Mouse (Mus musculus) MEL (cell line): ENCODE measurements around the gene Tmem266. TPM values are rescaled to one million over a fixed set of nuclear protein-coding genes. Genes with fewer than 3 reads are reported as not detected.
A peak's percentile ranks its signal among the peaks of the same experiment; 100 is the strongest.

Experiments used
- DNase-seq: peaks from one replicate; pipeline ENCODE4 v3.0.0; 2011; ENCODE audit warnings: low read depth, low spot score
- H3K27ac ChIP-seq: 2 replicates; pipeline ENCODE4 v1.5.1; 2012; ENCODE audit warnings: low read depth, mild to moderate bottlenecking, control low read depth, low read length, moderate library complexity; ENCODE audit not compliant: control insufficient read depth
- H3K27me3 ChIP-seq, 2 experiments: fragments of 150-350 bp in 1 of 2; sonication (generic) in 1 of 2; 2 replicates each; pipeline ENCODE4 v1.6.1; 2012; ENCODE audit warnings: low read length in 2 of 2, mild to moderate bottlenecking in 2 of 2, improper control_type of control experiment in 1 of 2, moderate library complexity in 1 of 2; ENCODE audit not compliant: insufficient read depth in 2 of 2, control insufficient read depth in 1 of 2
- H3K36me3 ChIP-seq, 2 experiments: 2 replicates each; pipeline ENCODE4 v1.6.1; 2012 to 2014; ENCODE audit warnings: low read length in 2 of 2, improper control_type of control experiment in 1 of 2, inconsistent platforms in 1 of 2, mild to moderate bottlenecking in 1 of 2; ENCODE audit not compliant: insufficient read depth in 2 of 2, control insufficient read depth in 1 of 2
- H3K4me1 ChIP-seq, 2 experiments: fragments of 150-350 bp in 1 of 2; sonication (generic) in 1 of 2; 2 replicates each; pipeline ENCODE4 v1.6.1; 2012; ENCODE audit warnings: low read length in 2 of 2, improper control_type of control experiment in 1 of 2, mild to moderate bottlenecking in 1 of 2; ENCODE audit not compliant: insufficient read depth in 2 of 2, control insufficient read depth in 1 of 2
- H3K4me3 ChIP-seq, 2 experiments: fragments of 150-350 bp in 1 of 2; sonication (generic) in 1 of 2; 2 replicates each; pipeline ENCODE4 v1.5.1; 2012; ENCODE audit warnings: low read depth in 2 of 2, low read length in 2 of 2, mild to moderate bottlenecking in 2 of 2, moderate library complexity in 2 of 2, control low read depth in 1 of 2, improper control_type of control experiment in 1 of 2; ENCODE audit not compliant: control insufficient read depth in 1 of 2, insufficient read depth in 1 of 2
- H3K79me2 ChIP-seq: 2 replicates; pipeline ENCODE4 v1.6.1; 2012; ENCODE audit warnings: mild to moderate bottlenecking, low read length, moderate library complexity; ENCODE audit not compliant: control insufficient read depth, poor library complexity, insufficient read depth
- H3K9ac ChIP-seq: 2 replicates; pipeline ENCODE4 v1.6.1; 2012; ENCODE audit warnings: low read depth, mild to moderate bottlenecking, control low read depth, low read length, moderate library complexity; ENCODE audit not compliant: control insufficient read depth, poor library complexity, severe bottlenecking
- H3K9me3 ChIP-seq: fragments of 150-350 bp; sonication (generic); replicated peaks from 2 replicates; pipeline ENCODE4 v1.6.1; 2012; ENCODE audit warnings: mild to moderate bottlenecking, low read length, improper control_type of control experiment, moderate library complexity; ENCODE audit not compliant: insufficient read depth
- CHD1 ChIP-seq: IDR thresholded peaks from 2 replicates; pipeline ENCODE4 v1.6.1; 2012; ENCODE audit warnings: low read depth, mild to moderate bottlenecking, inconsistent platforms, low read length, improper control_type of control experiment
- CTCF ChIP-seq, 3 experiments: IDR thresholded peaks in 2 of 3; conservative IDR thresholded peaks in 1 of 3; 2 replicates each; pipeline ENCODE4 v1.5.1; 2011 to 2012; ENCODE audit warnings: low read length in 3 of 3, low read depth in 2 of 3, mild to moderate bottlenecking in 2 of 3, improper control_type of control experiment in 1 of 3, inconsistent platforms in 1 of 3, mixed read lengths in 1 of 3, moderate library complexity in 1 of 3; ENCODE audit not compliant: control insufficient read depth in 1 of 3, insufficient read depth in 1 of 3, poor library complexity in 1 of 3, severe bottlenecking in 1 of 3
- E2F4 ChIP-seq: IDR thresholded peaks from 2 replicates; pipeline ENCODE4 v1.6.1; 2011; ENCODE audit warnings: low read depth, low read length, improper control_type of control experiment, borderline replicate concordance
- ETS1 ChIP-seq: IDR thresholded peaks from 2 replicates; pipeline ENCODE4 v1.6.1; 2012; ENCODE audit warnings: low read depth, mild to moderate bottlenecking, inconsistent platforms, low read length, improper control_type of control experiment, moderate library complexity
- KAT2A ChIP-seq: conservative IDR thresholded peaks from 2 replicates; pipeline ENCODE4 v1.6.1; 2012; ENCODE audit warnings: low read depth, low read length, improper control_type of control experiment, inconsistent platforms
- MAFK ChIP-seq: IDR thresholded peaks from 2 replicates; pipeline ENCODE4 v1.6.1; 2011; ENCODE audit warnings: low read depth, mild to moderate bottlenecking, low read length, improper control_type of control experiment, borderline replicate concordance
- MYC ChIP-seq: IDR thresholded peaks from 2 replicates; pipeline ENCODE4 v1.6.1; 2011; ENCODE audit warnings: low read depth, mild to moderate bottlenecking, low read length, improper control_type of control experiment, moderate library complexity
- NELFE ChIP-seq: IDR thresholded peaks from 2 replicates; pipeline ENCODE4 v1.6.1; 2011; ENCODE audit warnings: low read depth, low read length, improper control_type of control experiment
- NRF1 ChIP-seq: IDR thresholded peaks from 2 replicates; pipeline ENCODE4 v1.6.1; 2014; ENCODE audit warnings: low read depth, mild to moderate bottlenecking, inconsistent platforms, low read length, improper control_type of control experiment, moderate library complexity; ENCODE audit not compliant: poor library complexity, insufficient read depth, severe bottlenecking
- RAD21 ChIP-seq: IDR thresholded peaks from 2 replicates; pipeline ENCODE4 v1.6.1; 2011; ENCODE audit warnings: mild to moderate bottlenecking, low read depth, low read length, improper control_type of control experiment
- SIN3A ChIP-seq: IDR thresholded peaks from 2 replicates; pipeline ENCODE4 v1.6.1; 2012; ENCODE audit warnings: low read length, improper control_type of control experiment, inconsistent platforms
- SMC3 ChIP-seq: IDR thresholded peaks from 2 replicates; pipeline ENCODE4 v1.6.1; 2011; ENCODE audit warnings: low read depth, low read length, improper control_type of control experiment
- TAL1 ChIP-seq: IDR thresholded peaks from 2 replicates; pipeline ENCODE4 v1.6.1; 2012; ENCODE audit warnings: mild to moderate bottlenecking, inconsistent platforms, low read length, moderate library complexity, mixed read lengths
- TBP ChIP-seq: IDR thresholded peaks from 2 replicates; pipeline ENCODE4 v1.8.0; 2011; ENCODE audit warnings: low read depth, low read length, improper control_type of control experiment
- USF1 ChIP-seq: IDR thresholded peaks from 2 replicates; pipeline ENCODE4 v1.6.1; 2014; ENCODE audit warnings: low read depth, mild to moderate bottlenecking, inconsistent platforms, low read length, improper control_type of control experiment, moderate library complexity
- USF2 ChIP-seq, 2 experiments: IDR thresholded peaks; 2 replicates each; pipeline ENCODE4 v1.6.1; 2011 to 2012; ENCODE audit warnings: improper control_type of control experiment in 2 of 2, low read length in 2 of 2, borderline replicate concordance in 1 of 2, inconsistent platforms in 1 of 2, low read depth in 1 of 2, mild to moderate bottlenecking in 1 of 2; ENCODE audit not compliant: insufficient read depth in 1 of 2
- ZC3H11A ChIP-seq: IDR thresholded peaks from 2 replicates; pipeline ENCODE4 v1.6.1; 2012; ENCODE audit warnings: low read depth, mild to moderate bottlenecking, inconsistent platforms, low read length, improper control_type of control experiment
- polyA plus RNA-seq, 2 experiments: library from polyadenylated mRNA; stranded (reverse) in 1 of 2; unstranded in 1 of 2; fragments of >175 nt in 1 of 2; fragments of >200 nt in 1 of 2; gene quantifications; 2 replicates each; pipeline versions ENCODE4 v1.2.1 to v1.2.4; 2012; ENCODE audit warnings: low replicate concordance in 2 of 2, low read depth in 1 of 2; ENCODE audit not compliant: insufficient read length in 2 of 2, insufficient read depth in 1 of 2, missing spikeins in 1 of 2
- total RNA-seq: library from RNA; depleted of rRNA; stranded (reverse); fragments of 300-350 nt; gene quantifications from 2 replicates; pipeline ENCODE4 v1.2.3, GENCODE M21; 2012

Tmem266 gene
- total and polyA plus RNA-seq, 3 experiments = not detected

DNA sequence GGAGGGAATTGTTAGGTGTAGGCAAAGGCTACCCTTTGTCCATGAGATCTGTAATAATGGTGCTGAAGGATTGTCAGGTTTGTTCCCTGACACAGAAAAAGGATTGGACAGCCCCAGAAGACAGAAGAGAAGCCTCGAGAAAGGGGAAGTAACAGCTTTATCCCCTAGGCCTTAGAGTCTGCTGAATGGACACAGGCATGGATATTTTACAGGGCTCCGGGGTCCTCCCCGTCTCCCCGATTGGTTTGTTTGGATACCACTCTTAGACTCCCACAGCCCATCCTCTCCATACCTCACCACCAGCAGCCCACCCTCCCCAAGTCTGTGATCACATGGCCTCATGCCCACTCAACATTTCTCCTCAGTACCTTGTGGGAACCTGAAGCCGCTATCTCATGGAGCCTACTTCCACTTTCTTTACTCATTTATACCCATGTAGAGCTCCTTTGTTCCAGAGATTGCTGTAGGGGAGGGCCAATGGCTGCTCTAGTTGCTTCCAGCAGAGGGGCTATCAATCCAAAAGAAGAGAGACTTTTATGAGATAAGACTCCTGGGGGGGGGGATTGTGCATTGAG is 112.6 kb downstream of the Tmem266 start:
- peaks cover 0 to 4% of the 10 kb centered on the region in 2 experiments; a peak in 1 of 4 replicates for H3K4me1 ChIP-seq
- no peak overlapping the region for H3K27ac ChIP-seq
- H3K79me2 ChIP-seq = no peaks in the 10 kb centered on the region
- peak overlapping the region; percentile 38; the same call in 1 of the 2 replicates for H3K9ac ChIP-seq
- H3K36me3 ChIP-seq = no peaks in the 10 kb centered on the region
- H3K9me3 ChIP-seq = no peaks in the 10 kb centered on the region
- DNase-seq = peak; percentile 59
- no peaks in the 10 kb centered on the region for H3K27me3 ChIP-seq
- peak overlapping the region; percentile 26 to 31; a peak in 3 of 4 replicates for H3K4me3 ChIP-seq
- TF ChIP-seq USF1 (peak; percentile 42; the same call in 1 of the 2 replicates), TBP (no peak)
- TF ChIP-seq, all 39 proteins: peak for 1

DNA sequence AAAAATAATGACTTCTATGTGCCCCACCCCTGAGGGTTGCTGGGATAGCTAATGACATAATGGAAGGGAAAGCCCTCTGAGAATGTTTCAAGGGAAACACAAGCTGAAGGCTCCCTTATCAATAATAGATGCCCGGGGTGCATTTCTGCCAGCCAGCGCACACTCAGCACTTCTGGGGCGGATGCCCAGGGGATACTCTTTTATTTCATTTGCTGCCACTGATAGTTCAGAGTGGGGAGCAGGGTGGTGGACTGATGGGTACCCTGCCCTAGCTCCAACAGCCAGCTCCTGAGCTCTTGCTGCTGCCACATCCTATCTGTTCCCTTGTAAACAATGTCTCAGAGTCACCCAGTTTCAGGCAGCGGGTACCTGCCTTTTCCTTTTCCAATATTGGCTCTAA is 120.8 kb downstream of the Tmem266 start:
- H3K27ac ChIP-seq = no peak overlapping the region
- H3K9me3 ChIP-seq = no peaks in the 10 kb centered on the region
- no peaks in the 10 kb centered on the region for H3K4me1 ChIP-seq
- TF ChIP-seq CTCF (IDR thresholded peaks at IDR 0.05 in 2 of 3, conservative IDR thresholded peaks at IDR 0.05 in 1 of 3; ENCODE audit: control insufficient read depth in 1 of 3, insufficient read depth in 1 of 3, low read depth in 2 of 3, low read length in 3 of 3, poor library complexity in 1 of 3, severe bottlenecking in 1 of 3) (no peak), ETS1 (no peak), CHD1 (no peak), KAT2A (no peak)
- H3K36me3 ChIP-seq = no peaks in the 10 kb centered on the region
- H3K9ac ChIP-seq = no peak overlapping the region
- H3K27me3 ChIP-seq = no peaks in the 10 kb centered on the region
- H3K79me2 ChIP-seq = no peaks in the 10 kb centered on the region
- H3K4me3 ChIP-seq = no peak overlapping the region
- DNase-seq = no peak

- no peaks in the 10 kb centered on the region for H3K9me3 ChIP-seq
- TF ChIP-seq NELFE (no peak), CTCF (IDR thresholded peaks at IDR 0.05 in 2 of 3, conservative IDR thresholded peaks at IDR 0.05 in 1 of 3; ENCODE audit: control insufficient read depth in 1 of 3, insufficient read depth in 1 of 3, low read depth in 2 of 3, low read length in 3 of 3, poor library complexity in 1 of 3, severe bottlenecking in 1 of 3) (no peak), RAD21 (no peak), TBP (no peak), USF2 (IDR thresholded peaks at IDR 0.05; ENCODE audit: borderline replicate concordance in 1 of 2, insufficient read depth in 1 of 2, low read depth in 1 of 2, low read length in 2 of 2) (no peak), TAL1 (no peak), SMC3 (no peak), NRF1 (no peak), KAT2A (no peak), MYC (no peak), ZC3H11A (no peak), CHD1 (no peak), MAFK (no peak), E2F4 (no peak), SIN3A (no peak), ETS1 (no peak)
- TF ChIP-seq, all 39 proteins: peak for 0
- DNase-seq = no peak
- no peak overlapping the region for H3K4me3 ChIP-seq
- no peaks in the 10 kb centered on the region for H3K79me2 ChIP-seq
- H3K27me3 ChIP-seq = no peaks in the 10 kb centered on the region
- H3K9ac ChIP-seq = no peak overlapping the region
- peaks cover 0 to 1% of the 10 kb centered on the region in 2 experiments; a peak in 1 of 4 replicates for H3K36me3 ChIP-seq
- H3K27ac ChIP-seq = no peak overlapping the region
- H3K4me1 ChIP-seq = no peaks in the 10 kb centered on the region
Measured at GRCm38 (mm10) chr9:55449108-55449507, 122.4 kb downstream of the Tmem266 start.
